Mouse (Mus musculus) stomach, postnatal 0 days (tissue): ENCODE measurements at regions not wholly inside any gene's neighbourhood (a gene's known extent, or its start where the extent isn't known, plus 50 kb on each side); places are given as distances from the start of the nearest gene placed in this dataset.

Experiments used
- ATAC-seq: fragments of 200-750 bp; cut with Nextera tagmentation; 2 replicates; pipeline ENCODE4 v1.8.0; 2017; ENCODE audit not compliant: low FRiP score, low TSS enrichment
- DNase-seq: peaks from one replicate; pipeline ENCODE4 v3.0.0-alpha.2; 2016; ENCODE audit warnings: low spot score
- H3K27ac ChIP-seq: fragments of 300-500 bp; sonication (generic); replicated peaks from 2 replicates; pipeline ENCODE4 v1.5.1; 2014; ENCODE audit warnings: mild to moderate bottlenecking, control low read depth
- H3K27me3 ChIP-seq: fragments of 300-500 bp; sonication (generic); 2 replicates; pipeline ENCODE4 v1.6.1; 2014; ENCODE audit warnings: low read length; ENCODE audit not compliant: control insufficient read depth, insufficient read depth
- H3K36me3 ChIP-seq: fragments of 300-500 bp; sonication (generic); 2 replicates; pipeline ENCODE4 v1.6.1; 2014; ENCODE audit warnings: low read length, mixed read lengths; ENCODE audit not compliant: control insufficient read depth, insufficient read depth
- H3K4me1 ChIP-seq: fragments of 300-500 bp; sonication (generic); replicated peaks from 2 replicates; pipeline ENCODE4 v1.6.1; 2014; ENCODE audit warnings: antibody characterized with exemption; ENCODE audit not compliant: control insufficient read depth, insufficient read depth
- H3K4me2 ChIP-seq: fragments of 300-500 bp; sonication (generic); replicated peaks from 2 replicates; pipeline ENCODE4 v1.6.1; 2014; ENCODE audit warnings: low read depth, mild to moderate bottlenecking, control low read depth, moderate library complexity
- H3K4me3 ChIP-seq: fragments of 300-500 bp; sonication (generic); 2 replicates; pipeline ENCODE4 v1.5.1; 2014; ENCODE audit warnings: low read depth, low read length, control low read depth
- H3K9ac ChIP-seq: fragments of 300-500 bp; sonication (generic); 2 replicates; pipeline ENCODE4 v1.6.1; 2014; ENCODE audit warnings: mild to moderate bottlenecking, low read length, control low read depth, mixed read lengths
- H3K9me3 ChIP-seq: fragments of 300-500 bp; sonication (generic); 2 replicates; pipeline ENCODE4 v1.6.1; 2016; ENCODE audit warnings: low read length; ENCODE audit not compliant: control insufficient read depth
- CTCF ChIP-seq: IDR thresholded peaks from 2 replicates; pipeline ENCODE4 v1.5.1; 2016; ENCODE audit warnings: antibody characterized with exemption, low read depth, mild to moderate bottlenecking, moderate library complexity
- EP300 ChIP-seq: optimal IDR thresholded peaks from 2 replicates; pipeline ENCODE3; 2016; ENCODE audit warnings: antibody characterized with exemption
- WGBS: fragments of 180-500 bp; shearing (Covaris S2); extraction: QIAGEN DNeasy Blood & Tissue Kit; methylation state at CpG from one replicate; pipeline ENCODE4 v1.1.7; 2014; 5-methylcytosine and 5-hydroxymethylcytosine counted together

DNA sequence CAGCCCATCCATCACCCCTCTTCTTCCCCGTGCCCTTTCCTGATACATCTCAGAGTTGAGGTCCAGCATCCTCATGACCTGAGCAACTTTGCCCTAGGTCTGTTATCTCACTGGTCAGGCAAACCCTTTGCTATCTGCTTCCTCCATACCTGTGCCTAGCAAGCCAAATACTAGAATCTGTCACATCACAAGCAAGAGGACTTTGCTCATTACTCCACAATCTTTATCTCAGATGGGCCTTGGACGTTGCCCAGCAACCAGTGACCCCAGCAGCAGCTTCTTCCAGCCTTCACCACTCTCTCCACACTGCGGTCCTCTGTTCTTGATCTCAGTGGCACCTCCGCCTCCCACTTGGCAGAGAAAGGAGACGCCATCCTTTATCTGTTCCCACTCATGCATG lies 54.4 kb upstream of the Slc2a1 start:
- TF ChIP-seq EP300 (no peak), CTCF (no peak)
- H3K9ac ChIP-seq: no peak overlapping the region
- no peaks in the 10 kb centered on the region for H3K36me3 ChIP-seq
- H3K27me3 ChIP-seq: no peaks in the 10 kb centered on the region
- no peaks in the 10 kb centered on the region for H3K9me3 ChIP-seq
- H3K27ac ChIP-seq: no peak overlapping the region
- no peak overlapping the region for H3K4me3 ChIP-seq
- 58% methylated on average over 5 of the region's 5 CpGs for WGBS
- H3K4me2 ChIP-seq: no peak overlapping the region
- no peak; the same call in 1 of the 2 replicates for ATAC-seq
- H3K4me1 ChIP-seq: 0 out of 2 replicates have a peak, but pooled peaks cover 2% of the 10 kb centered on the region
- no peak for DNase-seq

DNA sequence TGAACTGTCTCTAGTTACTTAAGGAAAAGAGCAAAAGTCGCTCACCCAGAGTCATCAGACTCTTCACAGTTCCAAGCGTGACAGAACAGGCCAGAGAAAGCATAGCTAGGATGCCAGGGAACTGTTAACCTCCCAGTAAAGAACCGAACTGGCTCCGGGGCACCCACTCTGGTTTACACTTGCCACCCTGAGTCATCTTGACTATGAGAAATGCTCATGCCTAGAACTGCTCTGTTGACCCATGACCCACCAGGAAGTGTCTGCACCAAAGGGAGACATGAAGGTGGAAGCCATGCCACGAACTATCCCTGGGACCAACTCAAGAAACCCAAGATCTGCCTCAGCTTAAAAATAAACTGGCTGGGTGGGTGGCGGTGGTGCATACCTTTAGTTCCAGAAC lies 51.3 kb upstream of the Slc2a1 start:
- H3K4me2 ChIP-seq: no peak overlapping the region
- ATAC-seq: peak; percentile 63; the same call in 1 of the 2 replicates
- H3K36me3 ChIP-seq: no peaks in the 10 kb centered on the region
- H3K27me3 ChIP-seq: no peaks in the 10 kb centered on the region
- no peak overlapping the region for H3K9ac ChIP-seq
- H3K4me1 ChIP-seq: 0 out of 2 replicates have a peak, but pooled peaks cover 2% of the 10 kb centered on the region
- no peak for DNase-seq
- H3K4me3 ChIP-seq: no peak overlapping the region
- TF ChIP-seq CTCF (no peak), EP300 (no peak)
- WGBS: 73% methylated on average over 6 of the region's 6 CpGs
- no peak overlapping the region for H3K27ac ChIP-seq
- H3K9me3 ChIP-seq: no peaks in the 10 kb centered on the region

DNA sequence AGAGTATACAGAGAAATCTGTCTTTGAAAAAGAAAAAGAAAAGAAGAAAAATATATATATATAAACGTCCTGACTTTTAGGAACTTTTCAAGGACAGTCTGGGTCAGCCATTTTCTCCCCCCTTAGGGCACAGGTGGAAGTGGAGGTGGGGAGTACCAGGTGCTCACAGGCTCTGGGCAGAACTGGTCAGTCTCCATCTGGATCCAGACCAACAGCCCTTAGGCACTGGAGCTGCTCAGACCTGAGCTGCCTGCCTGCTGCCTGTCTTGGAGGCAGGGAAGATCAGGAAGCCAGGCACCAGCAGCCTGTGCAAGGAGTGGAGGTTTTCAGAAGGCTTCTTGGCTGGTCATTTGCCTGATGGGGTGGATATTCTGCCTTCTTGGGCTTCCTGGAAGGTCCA lies 50.7 kb upstream of the Slc2a1 start:
- WGBS: 74% methylated on average over 1 of the region's 1 CpGs
- H3K9me3 ChIP-seq: no peaks in the 10 kb centered on the region
- H3K36me3 ChIP-seq: no peaks in the 10 kb centered on the region
- DNase-seq: no peak
- no peak for ATAC-seq
- TF ChIP-seq EP300 (no peak), CTCF (no peak)
- no peak overlapping the region for H3K27ac ChIP-seq
- no peak overlapping the region for H3K4me2 ChIP-seq
- 0 out of 2 replicates have a peak, but pooled peaks cover 2% of the 10 kb centered on the region for H3K4me1 ChIP-seq
- no peak overlapping the region for H3K4me3 ChIP-seq
- no peak overlapping the region for H3K9ac ChIP-seq
- H3K27me3 ChIP-seq: no peaks in the 10 kb centered on the region
